Mouse (Mus musculus) right cerebral cortex, postnatal 4 days (tissue): ENCODE results near the gene Prr15.

ENCODE experiments used
- DNase-seq: peaks from one replicate; pipeline ENCODE4 v3.0.0-alpha.2; 2022

The Prr15 gene

GRCm38 (mm10) chr6:54332203-54332602 lies 6.6 kb downstream of the Prr15 start:
- DNase-seq, result no peak

- DNase-seq, result no peak
Measured at GRCm38 (mm10) chr6:54333116-54333651, 7.5 kb downstream of the Prr15 start.

GRCm38 (mm10) chr6:54333652-54334396 lies 8.2 kb downstream of the Prr15 start:
- DNase-seq, result no peak

- no peak for DNase-seq
Measured at GRCm38 (mm10) chr6:54337321-54337720, 11.7 kb downstream of the Prr15 start.

GRCm38 (mm10) chr6:54341133-54341532 lies 15.5 kb downstream of the Prr15 start:
- no peak for DNase-seq

- DNase-seq, result no peak
Measured at GRCm38 (mm10) chr6:54342223-54342622, 16.6 kb downstream of the Prr15 start.

- DNase-seq, result no peak
Measured at GRCm38 (mm10) chr6:54351860-54352259, 26.2 kb downstream of the Prr15 start.

- DNase-seq, result no peak
Measured at GRCm38 (mm10) chr6:54352931-54353690, 27.5 kb downstream of the Prr15 start.

- no peak for DNase-seq
Measured at GRCm38 (mm10) chr6:54353698-54354097, 28.1 kb downstream of the Prr15 start.

GRCm38 (mm10) chr6:54355626-54356025 lies 30.0 kb downstream of the Prr15 start:
- DNase-seq, result no peak

GRCm38 (mm10) chr6:54362526-54363324 lies 37.1 kb downstream of the Prr15 start:
- no peak for DNase-seq

GRCm38 (mm10) chr6:54364406-54365136 lies 38.9 kb downstream of the Prr15 start:
- DNase-seq, result no peak

- no peak for DNase-seq
Measured at GRCm38 (mm10) chr6:54366607-54367006, 41.0 kb downstream of the Prr15 start.

- DNase-seq, result peak; percentile 37
Measured at GRCm38 (mm10) chr6:54368071-54368470, 42.4 kb downstream of the Prr15 start.

GRCm38 (mm10) chr6:54369913-54370542 lies 44.4 kb downstream of the Prr15 start:
- no peak for DNase-seq

- no peak for DNase-seq
Measured at GRCm38 (mm10) chr6:54371874-54372273, 46.2 kb downstream of the Prr15 start.

- no peak for DNase-seq
Measured at GRCm38 (mm10) chr6:54379356-54379755, 53.7 kb downstream of the Prr15 start.
